Comparison of ENCODE assay signal across 26 mouse cellular contexts in the genomic region with DNA sequence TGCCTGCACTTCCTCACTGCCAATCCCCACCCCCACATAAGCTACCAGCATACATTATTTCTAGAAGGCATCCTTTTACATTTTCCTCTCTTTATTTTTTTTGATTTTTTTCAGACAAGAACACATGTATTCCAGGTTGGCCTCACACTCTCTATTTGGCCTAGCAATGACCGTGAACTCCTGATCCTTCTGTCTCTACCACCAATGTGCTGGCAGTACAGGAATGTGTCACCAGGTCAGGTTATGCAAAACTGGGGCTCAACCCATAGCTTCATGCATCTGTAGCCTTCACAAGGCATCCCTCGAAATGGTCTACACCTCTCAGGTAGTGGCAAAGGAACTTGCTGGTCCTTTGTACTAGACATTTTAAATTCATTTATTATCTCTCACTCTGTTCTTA. TPM values are rescaled to one million over a fixed set of nuclear protein-coding genes. Genes with fewer than 3 reads are reported as not detected.
DNase-seq lines count a peak whose midpoint lies in the region; ATAC-seq and TF ChIP-seq lines count a peak whose summit lies in the region.
"Had no signal": no experiment of that assay in that cellular context is flagged by ENCODE, and none has a peak within 500 bp of the region (broad histone marks: within the 10 kb centered on the region; RNA-seq: fewer than 3 reads in every experiment).

No protein-coding gene starts in this region.

- 0 out of 2 replicates have a peak overlapping the region, but pooled peaks have one; percentile 19 for H3K27ac ChIP-seq in liver, embryonic 11.5 days (ENCODE audit: low read depth, low read length)
- no peak overlapping the region for H3K27ac ChIP-seq in liver, postnatal 0 days (ENCODE audit: low read depth)
- peak overlapping the region; percentile 79; the same call in 1 of the 2 replicates for H3K27ac ChIP-seq in stomach, embryonic 16.5 days (ENCODE audit: low read length)
- H3K27ac ChIP-seq in stomach, postnatal 0 days (replicated peaks) = no peak overlapping the region; the same call in 1 of the 2 replicates
- peak overlapping the region; percentile 96 for H3K27ac ChIP-seq in liver, embryonic 14.5 days
- H3K27ac ChIP-seq in liver, embryonic 16.5 days (ENCODE audit: low read length) = peak overlapping the region; percentile 90
- H3K27ac ChIP-seq: embryonic facial prominence, embryonic 13.5 days; forebrain, embryonic 10.5 days; forebrain, embryonic 12.5 days had no signal

- TF ChIP-seq EP300 in liver, postnatal 0 days (IDR thresholded peaks at IDR 0.05; ENCODE audit: low read depth) = no peak
- no peak for TF ChIP-seq EP300 in stomach, postnatal 0 days (optimal IDR thresholded peaks at IDR 0.05)
- TF ChIP-seq EP300 in liver, embryonic 14.5 days (IDR thresholded peaks at IDR 0.05; ENCODE audit: low read depth) = no peak

- WGBS in liver, embryonic 11.5 days = 99% methylated on average over 2 of the region's 2 CpGs
- WGBS in liver, postnatal 0 days (ENCODE audit: insufficient replicate concordance) = 90% methylated on average over 2 of the region's 2 CpGs
- 88% methylated on average over 2 of the region's 2 CpGs for WGBS in stomach, embryonic 16.5 days
- whole genome bisulfite sequencing in stomach, postnatal 0 days = 75% methylated on average over 2 of the region's 2 CpGs
- WGBS in liver, embryonic 14.5 days (ENCODE audit: insufficient replicate concordance) = 89% methylated on average over 2 of the region's 2 CpGs
- WGBS in liver, embryonic 16.5 days (ENCODE audit: insufficient replicate concordance) = 90% methylated on average over 2 of the region's 2 CpGs

- TF ChIP-seq CTCF in liver, postnatal 0 days (IDR thresholded peaks at IDR 0.05; ENCODE audit: low read depth) = no peak
- no peak for TF ChIP-seq CTCF in stomach, postnatal 0 days (IDR thresholded peaks at IDR 0.05; ENCODE audit: low read depth)
- no peak for TF ChIP-seq CTCF in liver, embryonic 14.5 days (IDR thresholded peaks at IDR 0.05; ENCODE audit: low read depth)

- H3K4me3 ChIP-seq in liver, embryonic 11.5 days (ENCODE audit: low read depth, low read length) = no peak overlapping the region
- no peak overlapping the region for H3K4me3 ChIP-seq in liver, postnatal 0 days (ENCODE audit: low read depth, low read length)
- H3K4me3 ChIP-seq in stomach, embryonic 16.5 days (replicated peaks; ENCODE audit: low read length) = no peak overlapping the region
- H3K4me3 ChIP-seq in stomach, postnatal 0 days (ENCODE audit: low read depth, low read length) = no peak overlapping the region
- H3K4me3 ChIP-seq in liver, embryonic 14.5 days (ENCODE audit: insufficient read depth in 1 of 2, low read depth in 2 of 2, low read length in 2 of 2) = no peak overlapping the region
- no peak overlapping the region for H3K4me3 ChIP-seq in liver, embryonic 16.5 days (ENCODE audit: low read depth, low read length)
- H3K4me3 ChIP-seq: embryonic facial prominence, embryonic 13.5 days; embryonic facial prominence, embryonic 15.5 days; forebrain, embryonic 10.5 days; forebrain, embryonic 12.5 days had no signal

- H3K9ac ChIP-seq in liver, embryonic 11.5 days (ENCODE audit: low read depth, low read length) = no peak overlapping the region
- H3K9ac ChIP-seq in liver, postnatal 0 days (replicated peaks) = no peak overlapping the region
- H3K9ac ChIP-seq in stomach, embryonic 16.5 days (ENCODE audit: low read length) = no peak overlapping the region
- H3K9ac ChIP-seq in stomach, postnatal 0 days (ENCODE audit: low read length) = no peak overlapping the region
- peak overlapping the region; percentile 38 for H3K9ac ChIP-seq in liver, embryonic 14.5 days (replicated peaks)
- H3K9ac ChIP-seq in liver, embryonic 16.5 days (ENCODE audit: low read depth, low read length) = no peak overlapping the region
- H3K9ac ChIP-seq: embryonic facial prominence, embryonic 13.5 days; embryonic facial prominence, embryonic 15.5 days; forebrain, embryonic 12.5 days had no signal

- peaks cover 36% of the 10 kb centered on the region for H3K36me3 ChIP-seq in liver, embryonic 11.5 days (ENCODE audit: control insufficient read depth, insufficient read depth, low read length)
- H3K36me3 ChIP-seq in liver, postnatal 0 days (replicated peaks; ENCODE audit: insufficient read depth, low read length) = peaks cover 100% of the 10 kb centered on the region
- peaks cover 38% of the 10 kb centered on the region for H3K36me3 ChIP-seq in stomach, embryonic 16.5 days (ENCODE audit: control insufficient read depth, insufficient read depth, low read length)
- peaks cover 42% of the 10 kb centered on the region for H3K36me3 ChIP-seq in stomach, postnatal 0 days (ENCODE audit: control insufficient read depth, insufficient read depth, low read length)
- peaks cover 90% of the 10 kb centered on the region for H3K36me3 ChIP-seq in liver, embryonic 14.5 days (replicated peaks; ENCODE audit: control insufficient read depth, insufficient read depth, low read depth)
- H3K36me3 ChIP-seq in liver, embryonic 16.5 days (ENCODE audit: control insufficient read depth, insufficient read depth) = peaks cover 92% of the 10 kb centered on the region

- H3K4me1 ChIP-seq in liver, embryonic 11.5 days (replicated peaks; ENCODE audit: control insufficient read depth, insufficient read depth, low read length) = peaks cover 16% of the 10 kb centered on the region
- H3K4me1 ChIP-seq in liver, postnatal 0 days (ENCODE audit: insufficient read depth) = peaks cover 3% of the 10 kb centered on the region; the same call in 1 of the 2 replicates
- H3K4me1 ChIP-seq in stomach, embryonic 16.5 days (ENCODE audit: control insufficient read depth, insufficient read depth, low read length) = peaks cover 10% of the 10 kb centered on the region; the same call in 1 of the 2 replicates
- no peaks in the 10 kb centered on the region for H3K4me1 ChIP-seq in stomach, postnatal 0 days (replicated peaks; ENCODE audit: control insufficient read depth, insufficient read depth)
- peaks cover 24 to 32% of the 10 kb centered on the region in 2 experiments for H3K4me1 ChIP-seq in liver, embryonic 14.5 days (replicated peaks; ENCODE audit: control insufficient read depth in 2 of 2, insufficient read depth in 2 of 2, low read length in 1 of 2)
- peaks cover 28% of the 10 kb centered on the region for H3K4me1 ChIP-seq in liver, embryonic 16.5 days (ENCODE audit: control insufficient read depth, low read depth, low read length)
- H3K4me1 ChIP-seq: forebrain, embryonic 10.5 days had no signal

- no peak for ATAC-seq in liver, embryonic 11.5 days (replicated peaks; ENCODE audit: low FRiP score)
- no peak for ATAC-seq in liver, postnatal 0 days
- ATAC-seq in stomach, embryonic 16.5 days (ENCODE audit: insufficient read depth, low FRiP score) = no peak
- ATAC-seq in stomach, postnatal 0 days (ENCODE audit: low FRiP score, low TSS enrichment) = no peak
- ATAC-seq in liver, embryonic 14.5 days (ENCODE audit: insufficient read depth) = no peak
- ATAC-seq in liver, embryonic 16.5 days (ENCODE audit: low read depth) = no peak
- ATAC-seq: CD4-positive, CD25-positive, alpha-beta regulatory T cell, adult 4 months; forebrain, embryonic 14.5 days had no signal

- DNase-seq in liver, embryonic 11.5 days (ENCODE audit: low spot score) = no peak
- DNase-seq in liver, postnatal 0 days = no peak
- no peak for DNase-seq in stomach, postnatal 0 days (ENCODE audit: low spot score)
- DNase-seq in liver, embryonic 14.5 days (ENCODE audit: low read depth in 3 of 3, low spot score in 3 of 3) = no peak
- no peak for DNase-seq in retina, postnatal 1 day
- DNase-seq in gastrocnemius, adult 18-20 months (ENCODE audit: low spot score) = no peak
- DNase-seq: adrenal gland, adult 2 months; adrenal gland, postnatal 10 days; adrenal gland, postnatal 25 days; B cell, adult 2 months; cerebellum, adult 11 months; cerebellum, adult 18-20 months; cerebellum, adult 8-10 months; cerebellum, adult 9-11 months; cerebellum, postnatal 14 days; cerebellum, postnatal 36 days; embryo, embryonic 11 days had no signal

- no peaks in the 10 kb centered on the region for H3K27me3 ChIP-seq in liver, embryonic 11.5 days (replicated peaks; ENCODE audit: control insufficient read depth, insufficient read depth, low read length)
- H3K27me3 ChIP-seq in liver, postnatal 0 days (ENCODE audit: insufficient read depth, low read length) = no peaks in the 10 kb centered on the region
- no peaks in the 10 kb centered on the region for H3K27me3 ChIP-seq in stomach, embryonic 16.5 days (ENCODE audit: control insufficient read depth, insufficient read depth, low read length)
- H3K27me3 ChIP-seq in stomach, postnatal 0 days (ENCODE audit: control insufficient read depth, insufficient read depth, low read length) = no peaks in the 10 kb centered on the region
- no peaks in the 10 kb centered on the region for H3K27me3 ChIP-seq in liver, embryonic 14.5 days (ENCODE audit: control insufficient read depth, insufficient read depth, low read length)
- H3K27me3 ChIP-seq in liver, embryonic 16.5 days (ENCODE audit: control insufficient read depth, insufficient read depth, low read depth, low read length) = no peaks in the 10 kb centered on the region
- H3K27me3 ChIP-seq: embryonic facial prominence, embryonic 13.5 days; embryonic facial prominence, embryonic 15.5 days; forebrain, embryonic 12.5 days had no signal

- H3K4me2 ChIP-seq in liver, embryonic 11.5 days = no peak overlapping the region
- no peak overlapping the region for H3K4me2 ChIP-seq in liver, postnatal 0 days (ENCODE audit: low read depth, low read length)
- no peak overlapping the region for H3K4me2 ChIP-seq in stomach, embryonic 16.5 days (ENCODE audit: low read depth, low read length)
- H3K4me2 ChIP-seq in stomach, postnatal 0 days (replicated peaks; ENCODE audit: low read depth) = no peak overlapping the region
- H3K4me2 ChIP-seq in liver, embryonic 14.5 days (ENCODE audit: low read depth) = no peak overlapping the region; the same call in 1 of the 2 replicates
- no peak overlapping the region for H3K4me2 ChIP-seq in liver, embryonic 16.5 days (ENCODE audit: low read depth, low read length)
- H3K4me2 ChIP-seq: embryonic facial prominence, embryonic 13.5 days; embryonic facial prominence, embryonic 15.5 days; forebrain, embryonic 12.5 days had no signal

- no peaks in the 10 kb centered on the region for H3K9me3 ChIP-seq in liver, embryonic 11.5 days (ENCODE audit: control insufficient read depth, low read length)
- no peaks in the 10 kb centered on the region for H3K9me3 ChIP-seq in liver, postnatal 0 days (ENCODE audit: low read length)
- no peaks in the 10 kb centered on the region for H3K9me3 ChIP-seq in stomach, embryonic 16.5 days (replicated peaks; ENCODE audit: control insufficient read depth, low read length)
- no peaks in the 10 kb centered on the region for H3K9me3 ChIP-seq in stomach, postnatal 0 days (ENCODE audit: control insufficient read depth, low read length)
- no peaks in the 10 kb centered on the region for H3K9me3 ChIP-seq in liver, embryonic 14.5 days (ENCODE audit: control insufficient read depth, low read length)
- no peaks in the 10 kb centered on the region for H3K9me3 ChIP-seq in liver, embryonic 16.5 days (replicated peaks; ENCODE audit: control insufficient read depth, low read length)
- H3K9me3 ChIP-seq: embryonic facial prominence, embryonic 13.5 days; embryonic facial prominence, embryonic 15.5 days; forebrain, embryonic 10.5 days; forebrain, embryonic 12.5 days had no signal

RNA-seq across cellular contexts. Expression of gene Hormad2, which starts 47.9 kb away (rescaled TPM):
- 1.4 and 1.9 TPM in 2 replicates for polyA plus RNA-seq in liver, embryonic 11.5 days (2014; fragmentation: Nextera tagmentation; extraction: Ambion mirVana)
- polyA plus RNA-seq in liver, postnatal 0 days (2015; fragmentation: Nextera tagmentation; extraction: Ambion mirVana) = 0.24 and 0.29 TPM in 2 replicates
- 0.17 and 0.30 TPM in 2 replicates for polyA plus RNA-seq in stomach, embryonic 16.5 days (2015; fragmentation: Nextera tagmentation; extraction: Ambion mirVana)
- polyA plus RNA-seq in stomach, postnatal 0 days (2015; fragmentation: Nextera tagmentation; extraction: Ambion mirVana) = 0.11 and 0.51 TPM in 2 replicates
- polyA plus RNA-seq in liver, embryonic 14.5 days (2012; rRNA removed) = 0.11 and 0.32 TPM in 2 replicates
- 0.23 and 0.33 TPM in 2 replicates for polyA plus RNA-seq in liver, embryonic 14.5 days (2014; fragmentation: Nextera tagmentation; extraction: Ambion mirVana)
- polyA plus RNA-seq in liver, embryonic 16.5 days (2015; fragmentation: Nextera tagmentation; extraction: Ambion mirVana) = 0.19 and 0.39 TPM in 2 replicates
- total RNA-seq in gastrocnemius, adult 18-20 months (2021) = not detected
- polyA plus RNA-seq: adrenal gland, adult 2 months; embryonic facial prominence, embryonic 13.5 days; erythroblast, embryonic 14.5 days; forebrain, embryonic 12.5 days had no signal

Comparison
In these comparisons a context has a peak if more than half of its experiments do, and no peak if none do; other contexts are left out.
1. H3K27ac ChIP-seq: peak in liver, embryonic 11.5 days (single experiment), stomach, embryonic 16.5 days (single experiment), liver, embryonic 14.5 days (single experiment) and liver, embryonic 16.5 days (single experiment); none in liver, postnatal 0 days (single experiment) and stomach, postnatal 0 days (single experiment).